9 mouse cellular contexts compared by ENCODE assay signal in the genomic region with DNA sequence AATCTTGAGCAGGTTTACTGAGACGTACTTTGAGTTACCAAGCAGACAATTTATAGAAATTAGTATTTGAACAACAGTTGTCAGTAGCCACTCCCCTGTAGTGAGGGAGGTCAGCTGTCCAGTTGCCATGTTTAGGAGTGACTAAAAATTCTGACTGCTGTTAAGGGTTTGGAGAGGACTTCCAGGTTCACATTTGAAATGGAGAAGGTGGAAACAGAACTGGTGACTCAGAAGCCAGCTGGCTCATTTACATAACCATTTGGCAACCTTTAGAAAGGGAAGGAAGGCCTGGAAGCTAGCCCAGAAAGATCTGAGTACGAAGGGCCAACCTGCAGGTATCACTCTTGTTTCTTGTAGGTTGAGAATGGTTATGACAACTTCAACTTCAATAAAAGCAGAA.
A peak's percentile ranks its signal among the peaks of the same experiment; 100 is the strongest.
DNase-seq lines count a peak whose midpoint lies in the region; ATAC-seq and TF ChIP-seq lines count a peak whose summit lies in the region.
"Had no signal": no experiment of that assay in that cellular context is flagged by ENCODE, and none has a peak within 500 bp of the region (broad histone marks: within the 10 kb centered on the region; RNA-seq: fewer than 3 reads in every experiment).

No protein-coding gene starts in this region.

- no peak for TF ChIP-seq POLR2A in CH12.LX (IDR thresholded peaks at IDR 0.05; ENCODE audit: low read depth, low read length)

- DNase-seq in gastrocnemius, adult 18-20 months (ENCODE audit: low spot score), result peak; percentile 90
- no peak for DNase-seq in gastrocnemius, postnatal 4 days (ENCODE audit: low spot score in 2 of 2)
- DNase-seq in CH12.LX (ENCODE audit: extremely low read depth), result peak; percentile 32
- DNase-seq in cerebellum, adult 9-10 months, result peak; percentile 99
- peak; percentile 87 for DNase-seq in lung, postnatal 36 days
- DNase-seq in testis, postnatal 14 days (ENCODE audit: low spot score), result no peak
- DNase-seq in midbrain, embryonic 11.5 days (ENCODE audit: low spot score, missing footprints), result no peak

- in situ Hi-C loops in CH12.LX (cut with MboI; ENCODE audit: low pct_ligation_motif_present, low pct_unique_long_range_greater_than_20kb, low sequenced_read_pairs), result no loop called here

- no peak for TF ChIP-seq EP300 in CH12.LX (IDR thresholded peaks at IDR 0.05; ENCODE audit: low read length)

- no peak for TF ChIP-seq RAD21 in CH12.LX (IDR thresholded peaks at IDR 0.05; ENCODE audit: low read depth, low read length)

- H3K27ac ChIP-seq in CH12.LX (ENCODE audit: insufficient read depth, low read depth), result no peak overlapping the region
- no peak overlapping the region for H3K27ac ChIP-seq in midbrain, embryonic 11.5 days (ENCODE audit: low read depth, low read length)
- H3K27ac ChIP-seq: heart, embryonic 15.5 days had no signal

- no peaks in the 10 kb centered on the region for H3K79me2 ChIP-seq in CH12.LX (replicated peaks; ENCODE audit: control insufficient read depth, extremely low read depth, insufficient read depth, poor library complexity, severe bottlenecking)

- TF ChIP-seq CTCF in CH12.LX (conservative IDR thresholded peaks at IDR 0.05 in 1 of 2, IDR thresholded peaks at IDR 0.05 in 1 of 2; ENCODE audit: low read depth in 2 of 2, low read length in 2 of 2), result no peak

- dilution Hi-C loops in CH12.LX (cut with MboI; ENCODE audit: extremely low pct_ligation_motif_present, extremely low pct_unique_long_range_greater_than_20kb, low sequenced_read_pairs), result no loop called here

- H3K36me3 ChIP-seq in CH12.LX (replicated peaks in 1 of 2; ENCODE audit: control insufficient read depth in 1 of 2, insufficient read depth in 1 of 2, low read length in 1 of 2), result peaks cover 39 to 88% of the 10 kb centered on the region in 2 experiments
- no peaks in the 10 kb centered on the region for H3K36me3 ChIP-seq in midbrain, embryonic 11.5 days (ENCODE audit: control insufficient read depth, insufficient read depth, low read length)

- peak; percentile 28 for ATAC-seq in inflammation-experienced regulatory T-cells, adult 6 months
- ATAC-seq in midbrain, embryonic 11.5 days (ENCODE audit: low FRiP score), result no peak

- H3K4me1 ChIP-seq in CH12.LX (ENCODE audit: control insufficient read depth in 1 of 2, insufficient read depth in 2 of 2), result peaks cover 4 to 28% of the 10 kb centered on the region in 2 experiments; a peak in 3 of 4 replicates
- H3K4me1 ChIP-seq in midbrain, embryonic 11.5 days (ENCODE audit: control insufficient read depth, insufficient read depth, low read length), result no peaks in the 10 kb centered on the region

- H3K9me3 ChIP-seq in CH12.LX (replicated peaks; ENCODE audit: low read length), result no peaks in the 10 kb centered on the region
- no peaks in the 10 kb centered on the region for H3K9me3 ChIP-seq in midbrain, embryonic 11.5 days (ENCODE audit: control insufficient read depth, low read length)
- H3K9me3 ChIP-seq: heart, embryonic 15.5 days had no signal

- WGBS in midbrain, embryonic 11.5 days, result 93% methylated on average over 2 of the region's 2 CpGs

- H3K4me3 ChIP-seq in CH12.LX (replicated peaks in 1 of 3; ENCODE audit: low read depth in 2 of 3, low read length in 2 of 3, poor library complexity in 1 of 3), result no peak overlapping the region
- H3K4me3 ChIP-seq in midbrain, embryonic 11.5 days (ENCODE audit: low read depth, low read length), result no peak overlapping the region
- H3K4me3 ChIP-seq: heart, embryonic 15.5 days had no signal

- H3K9ac ChIP-seq in CH12.LX (ENCODE audit: insufficient read depth, low read depth), result no peak overlapping the region
- H3K9ac ChIP-seq in midbrain, embryonic 11.5 days (ENCODE audit: low read length), result no peak overlapping the region
- H3K9ac ChIP-seq: heart, embryonic 15.5 days had no signal

- H3K27me3 ChIP-seq in CH12.LX (replicated peaks), result no peaks in the 10 kb centered on the region
- H3K27me3 ChIP-seq in midbrain, embryonic 11.5 days (ENCODE audit: control insufficient read depth, insufficient read depth, low read length), result no peaks in the 10 kb centered on the region
- H3K27me3 ChIP-seq: heart, embryonic 15.5 days had no signal

- no peak overlapping the region for H3K4me2 ChIP-seq in CH12.LX (ENCODE audit: insufficient read depth, low read depth, poor library complexity, severe bottlenecking)
- no peak overlapping the region for H3K4me2 ChIP-seq in midbrain, embryonic 11.5 days
- H3K4me2 ChIP-seq: heart, embryonic 15.5 days had no signal

TF ChIP-seq in CH12.LX, 34 proteins besides CTCF, POLR2A, EP300 and RAD21:
- no peak for TF ChIP-seq HCFC1 (IDR thresholded peaks at IDR 0.05; ENCODE audit: low read depth, low read length)
- TF ChIP-seq MAX (IDR thresholded peaks at IDR 0.05; ENCODE audit: low read length), result no peak
- peak; percentile 65 for TF ChIP-seq ETS1 (conservative IDR thresholded peaks at IDR 0.05; ENCODE audit: low read depth, low read length)
TF ChIP-seq in CH12.LX: peak in this region for 1.

Comparison
In these comparisons a context has a peak if more than half of its experiments do, and no peak if none do; other contexts are left out.
1. DNase-seq: peak in gastrocnemius, adult 18-20 months (single experiment), CH12.LX (single experiment), cerebellum, adult 9-10 months (single experiment) and lung, postnatal 36 days (single experiment); none in gastrocnemius, postnatal 4 days (0 of 2), testis, postnatal 14 days (single experiment) and midbrain, embryonic 11.5 days (single experiment).